Mouse (Mus musculus) gastrocnemius, postnatal 10 days (tissue): ENCODE measurements at regions not wholly inside any gene's neighbourhood (a gene's known extent, or its start where the extent isn't known, plus 50 kb on each side); places are given as distances from the start of the nearest gene placed in this dataset.

ENCODE experiments used
- DNase-seq: peaks from one replicate; pipeline ENCODE4 v3.0.0; 2021; ENCODE audit warnings: mixed read lengths

DNA sequence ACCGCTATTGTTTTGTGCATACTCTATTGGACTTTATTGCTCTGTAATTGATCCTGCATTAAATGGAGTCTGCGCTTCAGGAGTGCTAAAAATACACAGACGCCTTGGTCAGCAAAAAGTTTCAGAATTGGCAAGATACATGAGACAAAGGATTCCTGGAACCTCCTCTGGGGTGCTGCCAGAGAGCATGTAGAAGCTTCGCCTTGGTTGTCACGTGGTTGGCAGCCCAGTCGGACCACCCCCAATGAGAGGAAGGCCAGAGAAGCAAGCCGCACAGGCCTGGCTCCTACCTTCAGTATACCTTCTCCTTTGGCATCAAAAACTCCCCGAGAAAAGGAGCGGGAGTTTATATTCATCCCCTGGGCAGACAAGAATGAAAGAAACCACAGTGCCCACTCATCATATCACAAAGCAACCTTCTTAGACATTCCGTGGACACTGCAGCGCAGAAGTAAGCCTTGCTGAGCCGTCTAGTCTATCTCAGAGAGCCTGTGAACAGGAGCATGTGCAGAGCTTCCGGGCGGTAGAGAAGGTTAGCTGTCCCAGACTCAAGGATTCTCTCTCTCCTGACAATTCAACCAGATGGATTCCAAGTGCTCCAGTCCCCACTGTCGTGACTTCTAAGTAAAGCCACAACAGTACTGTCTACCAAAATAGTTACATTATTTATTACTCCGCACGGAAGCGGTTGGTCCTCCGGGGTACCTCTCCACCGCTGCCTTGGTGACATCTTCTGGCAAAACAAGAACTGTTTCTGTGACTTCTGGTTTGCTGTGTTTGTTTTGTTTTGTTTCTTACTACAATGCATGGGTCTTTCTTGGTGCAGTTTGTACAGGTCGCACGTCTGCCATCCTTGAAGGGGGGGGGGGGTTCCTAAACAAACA lies 85.6 kb upstream of the Myo10 start:
- peak; percentile 35 for DNase-seq

DNA sequence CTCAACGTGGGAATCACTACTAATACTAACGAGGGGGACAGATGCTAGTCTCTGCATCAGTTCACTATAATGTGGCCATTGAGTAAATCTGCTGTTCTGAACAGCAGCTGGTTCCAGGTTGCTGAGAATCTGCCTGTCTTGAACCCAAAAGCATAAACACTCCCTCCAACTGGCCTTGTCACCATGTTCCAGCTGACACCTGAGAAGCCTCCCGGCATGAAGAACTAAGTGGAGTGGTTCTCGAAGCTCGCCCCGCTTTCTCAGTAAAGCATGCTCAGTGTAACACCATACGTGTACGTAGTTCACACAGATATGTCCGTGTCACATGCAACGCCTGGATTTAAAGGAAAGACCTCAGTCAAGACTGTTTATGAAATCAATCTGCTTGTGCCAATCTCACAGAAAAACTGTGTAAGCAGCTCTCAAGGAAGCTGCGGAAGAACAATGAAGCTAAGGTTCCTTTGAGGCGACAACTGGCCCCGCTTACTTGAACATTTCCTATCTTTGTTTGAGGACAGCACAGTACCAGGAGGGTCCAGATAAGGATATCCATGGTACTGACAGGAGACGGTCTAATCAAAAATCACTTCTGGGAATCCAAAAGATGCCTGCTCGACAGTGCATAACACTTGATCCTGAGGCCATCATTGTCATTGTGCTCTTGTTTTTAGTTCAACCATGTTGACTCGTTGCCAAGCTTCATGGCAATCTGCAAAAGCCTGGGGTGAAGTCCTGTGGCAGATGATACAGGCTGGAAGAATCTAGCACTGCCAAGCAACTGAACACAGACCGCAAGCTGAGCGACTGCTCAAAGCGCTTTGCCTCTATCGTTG lies 82.8 kb upstream of the Myo10 start:
- DNase-seq = no peak

DNA sequence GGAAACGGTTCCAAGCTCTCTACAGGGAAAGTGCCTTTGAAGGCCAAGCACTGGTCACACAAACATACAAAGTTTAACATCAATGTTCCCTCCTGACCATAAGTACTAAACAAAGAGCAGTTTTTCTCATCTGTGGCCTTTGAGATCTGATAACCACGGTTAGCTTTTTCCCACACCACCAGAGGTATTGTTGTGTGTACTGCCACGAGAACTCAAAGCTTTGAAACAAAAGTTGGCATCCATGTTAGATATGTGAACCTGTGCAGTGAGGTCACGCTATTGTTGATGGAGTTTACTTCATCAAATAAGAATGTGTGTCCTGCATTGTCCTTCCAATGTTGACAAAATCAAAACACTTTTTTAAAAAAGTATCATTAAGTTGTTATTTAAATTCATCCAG lies 79.9 kb upstream of the Myo10 start:
- no peak for DNase-seq

DNA sequence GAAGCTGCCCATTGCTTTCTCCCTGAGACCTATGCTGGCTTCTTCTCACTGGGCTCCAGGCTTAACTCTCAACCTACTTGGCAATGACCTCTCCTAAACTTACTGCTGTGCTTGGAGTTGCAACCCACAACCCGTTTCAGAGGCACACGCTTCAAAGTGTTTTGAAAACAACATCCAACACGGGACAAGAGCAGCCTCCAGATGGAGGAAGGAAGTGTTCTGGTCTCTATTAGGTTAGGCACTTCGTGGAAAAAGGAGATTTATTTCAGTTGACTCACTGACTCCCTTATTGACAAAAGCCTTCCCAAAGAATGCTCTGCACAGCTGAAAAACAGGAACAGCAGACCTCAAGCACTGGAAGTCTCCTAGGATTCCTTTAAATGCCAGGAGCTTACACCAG lies 76.1 kb upstream of the Myo10 start:
- no peak for DNase-seq

DNA sequence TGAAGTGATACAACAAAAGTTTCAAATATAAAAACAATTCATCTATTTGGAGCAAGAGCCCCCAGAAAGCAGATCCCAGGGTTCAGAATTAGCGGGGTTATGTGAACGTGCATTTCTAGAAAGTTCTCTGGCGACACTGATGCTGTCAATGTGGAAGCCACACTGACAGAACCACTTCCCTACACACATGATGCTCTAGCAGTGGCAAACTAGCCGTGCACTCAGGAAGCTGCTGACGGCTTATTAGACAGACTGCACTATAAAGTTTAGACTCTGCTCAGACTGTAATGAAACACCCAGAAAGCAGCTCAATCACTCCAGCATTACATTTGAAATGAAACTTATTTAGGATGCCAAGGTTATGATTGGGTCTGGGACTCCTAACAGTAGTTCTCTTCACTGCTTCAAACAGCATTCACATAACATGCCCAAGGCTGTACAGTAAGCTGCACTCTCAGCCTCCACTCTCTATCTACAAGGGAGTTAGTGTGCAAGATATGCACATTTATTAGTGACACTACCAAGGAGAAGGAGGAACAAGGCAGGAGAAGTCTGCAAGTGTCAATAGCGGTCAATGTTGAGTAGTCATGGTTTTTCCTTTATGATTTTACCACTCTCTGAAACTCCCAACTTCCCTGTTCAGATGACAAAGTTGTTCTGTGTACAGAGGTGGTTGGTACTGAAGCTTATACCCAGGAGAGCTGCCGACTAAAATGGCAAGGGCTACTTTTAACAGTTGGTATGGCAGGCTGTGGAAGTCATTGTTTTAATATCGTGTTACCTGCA lies 71.9 kb upstream of the Myo10 start:
- DNase-seq = no peak

DNA sequence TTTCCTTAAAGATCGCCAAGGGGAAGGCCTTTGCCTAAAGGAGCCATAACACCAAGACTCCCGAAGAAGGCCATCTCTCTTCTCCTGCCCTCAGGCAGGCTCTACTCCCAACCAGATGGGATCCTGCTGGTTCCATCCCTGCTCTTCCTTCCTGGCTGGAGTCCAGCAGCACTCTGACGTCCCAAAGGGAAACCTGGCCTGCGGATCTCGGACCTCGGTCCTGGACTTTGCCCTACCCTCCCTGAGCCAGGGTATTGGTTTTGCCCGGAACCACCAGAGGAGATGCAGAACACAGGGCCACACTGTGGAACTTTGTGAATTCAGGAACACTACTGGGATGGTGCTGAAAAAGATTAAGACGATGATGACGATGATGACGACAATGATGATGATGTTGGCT lies 67.4 kb upstream of the Myo10 start:
- DNase-seq = no peak

DNA sequence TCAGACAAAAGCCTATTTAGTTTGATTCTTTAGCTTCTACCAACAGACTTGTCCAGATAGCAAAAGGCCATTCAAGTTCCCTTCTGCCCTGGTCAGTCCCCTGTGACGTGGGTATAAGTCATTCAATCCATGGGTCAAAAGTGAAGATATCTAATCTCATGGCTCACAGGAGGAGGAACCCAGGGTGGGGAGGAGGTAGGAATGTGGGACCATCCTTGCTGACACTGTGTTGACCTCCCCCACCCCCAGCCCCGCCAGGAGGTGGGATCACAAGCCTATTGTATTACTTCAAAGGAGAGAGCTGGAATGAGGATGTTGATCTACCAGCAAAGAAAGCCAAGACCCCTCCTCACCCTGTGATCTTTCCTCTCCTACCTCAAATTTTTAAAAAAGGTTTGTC lies 66.5 kb upstream of the Myo10 start:
- DNase-seq = no peak

DNA sequence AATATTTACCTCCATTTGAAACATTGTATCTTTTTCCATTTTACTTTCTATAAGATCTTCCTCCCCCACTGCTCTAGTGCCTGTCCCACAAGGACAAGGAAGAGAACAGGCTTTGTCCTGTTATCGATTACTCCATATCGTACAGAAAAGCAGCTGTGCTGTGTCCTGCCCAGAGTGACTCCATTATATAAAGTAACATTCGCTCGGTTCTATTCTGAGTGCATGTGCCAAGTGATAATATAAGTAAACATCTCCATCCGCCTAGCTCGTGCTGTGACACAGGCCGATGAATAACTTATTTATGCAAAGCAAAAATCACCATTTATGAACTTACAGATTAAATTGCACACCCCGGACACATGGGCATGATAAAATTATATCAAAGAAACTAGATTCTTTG lies 64.8 kb upstream of the Myo10 start:
- DNase-seq = no peak

DNA sequence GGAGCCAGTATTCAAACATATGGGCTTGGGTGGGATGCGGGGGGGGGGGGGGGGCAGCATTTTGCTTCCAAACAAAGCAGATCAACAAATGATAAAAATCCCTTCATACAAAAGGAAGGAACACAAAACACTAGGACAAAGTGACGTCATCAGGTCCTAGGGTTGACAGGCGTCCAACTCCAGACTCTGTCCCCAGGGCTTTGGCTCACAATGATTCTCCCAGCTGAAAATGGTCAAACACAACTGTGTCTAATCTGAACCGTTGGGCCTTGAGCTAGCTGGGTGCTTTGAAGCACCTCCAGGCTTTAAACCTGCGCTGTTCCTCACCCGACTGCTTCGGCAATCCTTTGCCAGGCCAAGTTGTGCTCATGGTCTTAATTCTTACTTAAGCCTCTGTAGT lies 64.1 kb upstream of the Myo10 start:
- no peak for DNase-seq

DNA sequence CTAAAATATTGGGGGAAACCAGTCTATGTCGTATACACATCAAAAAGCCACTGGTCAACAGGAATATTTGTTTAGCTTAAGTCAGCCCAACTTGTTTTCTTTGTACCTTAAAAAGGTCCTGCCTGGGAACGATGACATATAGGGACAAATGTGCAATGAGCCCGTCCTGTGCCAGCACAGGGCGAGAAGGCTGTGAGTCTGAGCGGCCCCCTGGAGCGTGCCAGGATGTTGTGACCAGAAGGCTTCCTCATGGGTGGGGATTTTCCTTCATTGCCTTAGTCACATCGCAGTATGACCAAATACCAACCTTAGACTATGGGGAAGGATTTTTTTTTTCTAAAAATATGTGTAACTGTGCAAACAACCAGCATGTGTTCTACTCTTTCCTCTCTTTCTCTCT lies 58.7 kb upstream of the Myo10 start:
- no peak for DNase-seq

DNA sequence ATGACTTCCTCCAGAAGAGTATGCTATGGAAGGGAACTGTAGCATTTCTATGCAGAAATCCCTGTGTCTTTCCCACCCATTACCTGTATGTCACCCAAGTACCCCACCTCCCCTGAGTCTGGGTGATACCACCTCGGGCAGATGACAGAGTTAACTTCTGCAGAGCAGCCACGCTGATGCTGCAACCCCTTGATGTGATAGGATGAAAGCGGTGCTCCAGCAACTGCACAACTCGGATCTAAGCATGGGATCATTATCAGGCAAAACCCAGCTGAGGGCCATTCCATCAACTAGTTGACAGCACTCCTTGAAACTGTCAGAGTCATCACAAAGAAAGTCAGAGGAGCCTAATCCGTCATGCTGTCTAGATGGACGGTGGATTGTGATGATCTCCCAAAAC lies 49.8 kb upstream of the Myo10 start:
- DNase-seq = no peak
